Mouse (Mus musculus) lung, adult 2 months (tissue): ENCODE results near the gene Fam184b. TPM values are rescaled to one million over a fixed set of nuclear protein-coding genes. Genes with fewer than 3 reads are reported as not detected.

Experiments used
- DNase-seq: peaks from one replicate; pipeline ENCODE4 v3.0.0; 2022
- H3K4me1 ChIP-seq: fragments of 200-500 bp; 2 replicates; pipeline ENCODE4 v1.6.1; 2011; ENCODE audit warnings: low read length; ENCODE audit not compliant: control insufficient read depth, insufficient read depth
- H3K4me3 ChIP-seq: fragments of 200-500 bp; replicated peaks from 2 replicates; pipeline ENCODE3; 2011; ENCODE audit warnings: low read depth, mild to moderate bottlenecking, control low read depth, low read length; ENCODE audit errors: extremely low read depth
- CTCF ChIP-seq: fragments of 200-500 bp; IDR thresholded peaks from 2 replicates; pipeline ENCODE4 v1.5.1; 2011; ENCODE audit warnings: mild to moderate bottlenecking, low read length, control low read depth; ENCODE audit not compliant: insufficient read depth
- POLR2A ChIP-seq: fragments of 200-500 bp; IDR thresholded peaks from 2 replicates; pipeline ENCODE4 v1.6.1; 2011; ENCODE audit warnings: low read depth, mild to moderate bottlenecking, control low read depth, low read length, borderline replicate concordance; ENCODE audit errors: extremely low read depth
- WGBS: fragments of 180-500 bp; shearing (Covaris S2); methylation state at CpG from one replicate; pipeline ENCODE4 v1.1.7; 2018; 5-methylcytosine and 5-hydroxymethylcytosine counted together
- polyA plus RNA-seq: library from polyadenylated mRNA; depleted of rRNA; stranded (reverse); fragments of >200 nt; gene quantifications from 2 replicates; pipeline ENCODE4 v1.2.3, GENCODE M21; 2012

Fam184b gene
- polyA plus RNA-seq, 1 experiment = 0.04 TPM

GRCm38 (mm10) chr5:45520809-45521110 lies 118.7 kb downstream of the Fam184b start:
- Histone ChIP-seq H3K4me3 (peak overlapping the region; percentile 97), H3K4me1 (peaks cover 2% of the 10 kb centered on the region; the same call in 1 of the 2 replicates)
- WGBS = 8% methylated on average over 5 of the region's 5 CpGs
- DNase-seq = no peak
- no peak for TF ChIP-seq CTCF
- no peak for TF ChIP-seq POLR2A

- WGBS = 2% methylated on average over 56 of the region's 56 CpGs
- H3K4me1 ChIP-seq = peaks cover 2% of the 10 kb centered on the region; the same call in 1 of the 2 replicates
- DNase-seq = peak; percentile 94
- H3K4me3 ChIP-seq = peak within 1 kb of the TSS; percentile 97
- TF ChIP-seq POLR2A = peak; percentile 81
- no peak for TF ChIP-seq CTCF
Observed at GRCm38 (mm10) chr5:45519960-45520808, 119.2 kb downstream of the Fam184b start, which contains the start of gene Med28. Med28 (plus strand) TSS chr5:45520229.

- DNase-seq = no peak
- WGBS = 93% methylated on average over 10 of the region's 10 CpGs
- Histone ChIP-seq H3K4me1 (no peaks in the 10 kb centered on the region), H3K4me3 (no peak overlapping the region)
- TF ChIP-seq CTCF (no peak), POLR2A (no peak)
Observed at GRCm38 (mm10) chr5:45515151-45515743, 124.2 kb downstream of the Fam184b start.

GRCm38 (mm10) chr5:45514599-45514998 lies 124.8 kb downstream of the Fam184b start:
- TF ChIP-seq CTCF (no peak), POLR2A (no peak)
- H3K4me3 ChIP-seq = no peak overlapping the region
- DNase-seq = no peak
- 85% methylated on average over 1 of the region's 1 CpGs for WGBS
- H3K4me1 ChIP-seq = no peaks in the 10 kb centered on the region

GRCm38 (mm10) chr5:45513511-45513910 lies 125.9 kb downstream of the Fam184b start:
- TF ChIP-seq POLR2A (no peak), CTCF (no peak)
- H3K4me1 ChIP-seq = no peaks in the 10 kb centered on the region
- WGBS = 86% methylated on average over 2 of the region's 2 CpGs
- H3K4me3 ChIP-seq = no peak overlapping the region
- no peak for DNase-seq

- DNase-seq = no peak
- WGBS = 90% methylated on average over 6 of the region's 6 CpGs
- Histone ChIP-seq H3K4me1 (no peaks in the 10 kb centered on the region), H3K4me3 (no peak overlapping the region)
- no peak for TF ChIP-seq CTCF
- TF ChIP-seq POLR2A = no peak
Observed at GRCm38 (mm10) chr5:45512908-45513307, 126.5 kb downstream of the Fam184b start.

- WGBS = 83% methylated on average over 7 of the region's 7 CpGs
- TF ChIP-seq CTCF (no peak), POLR2A (no peak)
- no peak overlapping the region for H3K4me3 ChIP-seq
Observed at GRCm38 (mm10) chr5:45510071-45510470, 129.3 kb downstream of the Fam184b start.

GRCm38 (mm10) chr5:45497564-45497963 lies 141.8 kb downstream of the Fam184b start:
- 82% methylated on average over 5 of the region's 5 CpGs for WGBS
- no peaks in the 10 kb centered on the region for H3K4me1 ChIP-seq
- no peak overlapping the region for H3K4me3 ChIP-seq
- no peak for TF ChIP-seq CTCF
- TF ChIP-seq POLR2A = no peak
- no peak for DNase-seq

More at GRCm38 (mm10) chr5:45510071-45510470, 129.3 kb downstream of the Fam184b start:
- H3K4me1 ChIP-seq = no peaks in the 10 kb centered on the region
- DNase-seq = no peak

- 71% methylated on average over 12 of the region's 12 CpGs for WGBS
- DNase-seq = no peak
- Histone ChIP-seq H3K4me1 (no peaks in the 10 kb centered on the region), H3K4me3 (no peak overlapping the region)
- TF ChIP-seq POLR2A = no peak
- no peak for TF ChIP-seq CTCF
Observed at GRCm38 (mm10) chr5:45496930-45497550, 142.4 kb downstream of the Fam184b start.
